Mouse (Mus musculus): ENCODE data around the gene Dydc1. TPM values are rescaled to one million over a fixed set of nuclear protein-coding genes. Genes with fewer than 3 reads are reported as not detected.

The Dydc1 gene
- 0.49 TPM in 1 of 2 replicates, not detected in the other for polyA plus RNA-seq (2015; fragmentation: Nextera tagmentation; extraction: Ambion mirVana)

DNA sequence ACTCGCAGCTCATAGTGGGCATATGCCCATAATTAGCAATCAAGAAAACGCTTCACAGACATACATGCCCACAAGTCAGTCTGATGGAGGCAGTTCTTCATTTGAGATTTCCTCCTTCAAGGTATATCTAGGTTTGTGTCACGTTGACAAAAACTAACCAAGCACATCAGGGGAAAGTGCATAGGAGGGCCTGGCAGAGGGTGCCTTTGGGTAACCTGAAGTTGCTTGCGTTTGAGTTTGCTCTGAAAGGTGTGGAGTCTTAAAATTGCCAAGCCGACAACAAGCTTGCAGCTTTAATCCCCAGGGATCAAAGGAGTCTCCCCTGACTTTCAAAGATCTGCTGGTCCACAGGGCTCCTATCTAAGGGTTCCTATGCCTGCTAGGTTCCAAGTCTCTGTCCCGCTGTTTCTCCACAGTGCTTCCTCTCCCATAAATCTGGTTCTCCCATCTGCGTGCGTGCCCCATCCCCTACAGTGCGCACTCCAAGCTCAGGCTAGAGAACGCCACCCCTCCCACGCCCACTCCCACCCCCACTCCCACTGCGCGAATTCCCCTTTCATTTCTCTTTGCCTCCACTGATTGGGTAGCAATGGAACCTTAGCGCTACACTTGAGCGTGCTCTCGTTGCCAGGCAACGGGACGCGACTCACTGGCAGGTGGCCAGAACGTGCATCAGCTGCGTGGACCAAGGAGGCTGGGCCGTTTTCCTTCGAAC lies at the start of gene Dydc1:
Dydc1 (plus strand) TSS at position 683 of the 715 bp plus-strand sequence.

DNA sequence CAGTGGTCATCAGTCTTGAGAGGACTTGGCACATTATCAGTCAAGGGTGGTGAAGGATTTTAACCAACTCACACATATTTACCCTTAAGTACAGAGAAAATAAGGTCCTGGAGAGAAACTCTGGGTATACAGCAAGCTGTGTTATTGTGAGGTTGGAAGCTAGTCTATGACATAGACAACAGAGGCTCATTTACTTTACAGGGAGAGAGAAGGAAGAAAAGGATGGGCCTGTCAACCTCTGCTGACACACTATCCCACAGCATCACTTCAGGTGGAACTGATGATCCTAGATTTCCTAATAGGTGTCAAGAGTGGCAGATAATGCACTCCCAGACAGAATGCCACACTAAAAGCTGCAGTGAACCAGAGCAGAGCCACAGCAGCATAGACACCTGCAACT lies 3.6 kb upstream of the Dydc1 start, which contains the start of gene Dydc2:
Dydc2 (minus strand) TSS at position 101 of the 400 bp plus-strand sequence.

DNA sequence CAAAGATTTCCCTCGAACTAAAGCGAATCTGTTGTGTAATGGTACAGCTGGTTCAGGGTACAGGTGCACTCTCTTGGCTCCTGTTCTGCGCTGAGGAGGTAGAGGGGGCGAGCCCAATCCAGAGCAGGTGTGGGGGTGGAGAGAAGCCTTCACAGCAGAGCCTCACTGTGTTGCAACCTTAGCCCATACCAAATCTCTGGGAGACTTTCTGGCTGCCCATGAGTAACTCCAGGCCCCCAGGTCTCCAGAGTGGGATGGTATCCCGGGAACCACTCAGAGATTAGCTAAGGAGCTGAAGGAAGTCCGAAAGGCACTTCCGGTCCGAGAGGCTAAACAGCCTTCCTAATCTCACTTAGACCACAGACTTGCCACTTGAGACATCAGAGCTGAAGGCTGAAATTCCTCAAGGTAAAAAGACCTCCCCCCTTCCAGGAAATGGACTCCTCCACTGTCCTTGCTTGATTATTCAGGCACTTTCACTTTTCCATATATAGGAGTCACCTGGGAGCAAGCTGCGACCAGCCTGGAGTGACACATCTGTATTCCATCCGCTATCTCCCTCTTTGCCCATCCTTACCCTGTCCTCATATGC lies 32.2 kb downstream of the Dydc1 start, which contains the start of gene Mat1a:
Mat1a (plus strand) TSS at position 183 of the 592 bp plus-strand sequence.

DNA sequence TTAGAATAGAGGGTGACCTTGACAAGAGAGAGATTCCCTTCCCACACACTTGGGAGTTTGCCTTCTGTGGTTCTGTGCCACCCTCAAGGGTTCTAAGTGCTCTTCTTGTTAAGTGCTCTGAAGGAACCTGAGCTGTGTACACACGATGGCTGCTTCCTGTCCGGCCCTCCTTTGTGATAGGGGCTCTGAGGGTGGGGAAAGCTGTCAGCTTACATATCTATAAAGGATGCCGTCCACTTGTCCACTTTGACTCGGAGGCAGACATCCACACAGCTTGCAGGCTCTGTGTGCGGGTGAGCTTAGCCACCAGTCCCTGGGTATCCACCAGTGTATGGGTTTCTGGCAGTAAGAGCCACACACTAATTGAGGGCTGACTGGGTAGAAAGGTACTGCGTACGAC lies 58.8 kb downstream of the Dydc1 start, which contains the start of gene Sftpa1:
Sftpa1 (plus strand) TSS at position 243 of the 400 bp plus-strand sequence.

Other genes with a start within 250 kb of the Dydc1 start
- 0.32 and 0.34 TPM in 2 replicates for gene Sh2d4b, start 179.6 kb upstream of the Dydc1 start, polyA plus RNA-seq (2015; fragmentation: Nextera tagmentation; extraction: Ambion mirVana)
- 32.3 and 35.1 TPM in 2 replicates for gene Tspan14, start 106.1 kb upstream of the Dydc1 start, polyA plus RNA-seq (2015; fragmentation: Nextera tagmentation; extraction: Ambion mirVana)
- gene Fam213a, start 59.1 kb upstream of the Dydc1 start, polyA plus RNA-seq (2015; fragmentation: Nextera tagmentation; extraction: Ambion mirVana), result 104 and 107 TPM in 2 replicates
- gene Dydc2, start 3.7 kb upstream of the Dydc1 start, polyA plus RNA-seq (2015; fragmentation: Nextera tagmentation; extraction: Ambion mirVana), result 0.58 and 1.1 TPM in 2 replicates
- 0.10 and 0.27 TPM in 2 replicates for gene Mat1a, start 32.1 kb downstream of the Dydc1 start, polyA plus RNA-seq (2015; fragmentation: Nextera tagmentation; extraction: Ambion mirVana)
- not detected in 2 replicates for gene Sftpa1, start 58.9 kb downstream of the Dydc1 start, polyA plus RNA-seq (2015; fragmentation: Nextera tagmentation; extraction: Ambion mirVana)
- not detected in 2 replicates for gene Mbl1, start 78.5 kb downstream of the Dydc1 start, polyA plus RNA-seq (2015; fragmentation: Nextera tagmentation; extraction: Ambion mirVana)
- not detected in 2 replicates for gene Sftpd, start 112.2 kb downstream of the Dydc1 start, polyA plus RNA-seq (2015; fragmentation: Nextera tagmentation; extraction: Ambion mirVana)
- 0.64 and 0.65 TPM in 2 replicates for gene Gm2832, start 205.9 kb downstream of the Dydc1 start, polyA plus RNA-seq (2015; fragmentation: Nextera tagmentation; extraction: Ambion mirVana)

Measured in neural tube, postnatal 0 days (tissue).